Mouse (Mus musculus) splenic B cell, adult 2 months (primary cell): ENCODE data around the gene Wdtc1.

ENCODE experiments used
- DNase-seq: peaks from one replicate; pipeline ENCODE4 v3.0.0-alpha.2; 2011; ENCODE audit warnings: low read depth, low spot score
- H3K27me3 ChIP-seq: 2 replicates; pipeline ENCODE4 v1.6.1; 2012; ENCODE audit warnings: mild to moderate bottlenecking, low read length, moderate library complexity, mixed read lengths; ENCODE audit not compliant: control insufficient read depth, poor library complexity, insufficient read depth, severe bottlenecking
- H3K36me3 ChIP-seq: 2 replicates; pipeline ENCODE4 v1.6.1; 2012; ENCODE audit warnings: mild to moderate bottlenecking, low read length, moderate library complexity, mixed read lengths; ENCODE audit not compliant: control insufficient read depth, poor library complexity, insufficient read depth, severe bottlenecking

The Wdtc1 gene

DNA sequence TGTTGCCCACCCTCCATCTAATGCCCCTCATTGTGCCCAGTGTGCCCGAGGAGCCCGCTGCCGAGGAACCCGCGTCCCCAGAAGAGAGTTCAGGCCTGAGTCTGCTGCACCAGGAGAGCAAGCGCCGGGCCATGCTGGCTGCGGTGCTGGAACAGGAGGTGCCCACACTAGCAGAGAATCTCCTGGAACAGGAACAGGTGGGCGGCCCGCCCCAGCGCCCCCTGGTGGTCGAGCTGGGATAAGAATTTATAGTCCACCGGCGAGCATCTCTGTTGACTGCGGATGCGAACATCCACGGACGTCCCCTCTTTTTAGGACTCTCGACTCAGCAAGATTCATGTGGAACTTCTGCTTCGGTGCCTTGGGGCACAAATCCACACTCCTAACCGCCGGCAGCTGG lies 102.7 kb downstream of the Wdtc1 start:
- peak; percentile 84 for DNase-seq
- no peaks in the 10 kb centered on the region for H3K27me3 ChIP-seq
- no peaks in the 10 kb centered on the region for H3K36me3 ChIP-seq

DNA sequence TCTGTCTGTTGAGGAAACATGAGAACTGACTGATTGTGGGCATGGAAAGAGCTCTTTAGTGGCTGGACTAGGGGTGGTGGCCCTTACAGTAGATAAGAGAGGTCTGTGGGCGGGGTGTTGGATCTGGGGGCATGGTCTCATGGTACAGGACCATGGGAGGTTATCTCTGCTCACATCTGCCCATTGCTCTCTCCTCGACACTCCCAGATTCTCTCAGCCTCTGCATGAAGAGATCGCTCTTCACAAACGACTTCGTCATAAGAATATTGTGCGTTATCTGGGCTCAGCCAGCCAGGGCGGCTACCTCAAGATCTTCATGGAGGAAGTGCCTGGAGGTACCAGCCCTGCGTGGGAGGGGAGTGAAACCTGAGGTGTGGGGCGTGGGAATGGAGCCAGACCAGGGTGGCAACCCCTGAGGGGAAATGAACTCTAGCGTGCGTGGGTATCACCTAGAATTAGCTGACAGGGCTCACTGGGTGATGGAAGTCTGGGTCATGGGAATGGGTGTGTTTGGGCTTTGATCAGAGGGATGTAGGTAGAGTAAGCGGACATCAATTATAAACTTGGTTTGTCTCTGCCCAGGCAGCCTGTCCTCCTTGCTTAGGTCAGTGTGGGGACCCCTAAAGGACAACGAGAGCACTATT lies 105.4 kb downstream of the Wdtc1 start:
- Histone ChIP-seq H3K27me3 (no peaks in the 10 kb centered on the region), H3K36me3 (no peaks in the 10 kb centered on the region)
- no peak for DNase-seq

DNA sequence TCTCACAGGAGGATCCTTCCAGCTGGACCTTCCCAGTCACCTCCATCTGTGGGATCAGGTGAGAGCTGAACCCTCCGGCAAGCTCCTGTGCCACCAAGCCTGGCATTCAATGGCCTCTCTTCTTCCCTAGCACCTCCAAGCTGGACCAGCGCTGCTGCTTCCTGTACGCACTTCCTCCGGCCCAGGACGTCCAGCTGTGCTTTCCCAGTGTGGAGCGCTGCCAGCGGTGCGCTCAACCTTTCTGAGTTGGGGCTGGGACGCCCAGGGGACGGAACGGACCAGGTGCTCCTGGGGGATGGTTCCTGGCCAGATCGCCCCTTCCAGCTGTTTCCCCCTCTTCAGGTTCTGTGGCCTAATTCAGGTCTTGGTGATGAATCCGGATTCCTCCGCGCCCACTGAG lies 106.2 kb downstream of the Wdtc1 start:
- Histone ChIP-seq H3K36me3 (no peaks in the 10 kb centered on the region), H3K27me3 (no peaks in the 10 kb centered on the region)
- DNase-seq: no peak

DNA sequence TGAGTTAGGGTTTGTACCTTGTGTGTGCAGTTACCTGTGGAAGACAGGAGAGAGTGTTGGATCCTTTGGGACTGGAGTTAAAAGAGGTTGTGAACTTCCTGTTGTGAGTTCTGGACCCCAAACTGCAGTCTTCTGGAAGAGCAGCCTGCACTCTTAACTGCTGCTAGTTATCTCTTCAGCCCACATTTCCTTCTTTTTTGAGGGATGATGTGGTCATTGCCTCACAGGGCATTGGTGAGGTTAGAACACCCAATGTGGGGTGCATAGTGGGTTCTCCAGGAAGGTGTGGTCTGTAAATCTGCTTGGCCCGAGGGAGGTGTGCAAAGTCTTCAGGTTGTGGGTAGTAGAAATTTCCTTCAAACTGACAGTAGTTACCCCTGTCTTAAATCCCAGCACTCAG lies 109.0 kb downstream of the Wdtc1 start:
- Histone ChIP-seq H3K36me3 (no peaks in the 10 kb centered on the region), H3K27me3 (no peaks in the 10 kb centered on the region; the same call in 1 of the 2 replicates)
- DNase-seq: no peak

DNA sequence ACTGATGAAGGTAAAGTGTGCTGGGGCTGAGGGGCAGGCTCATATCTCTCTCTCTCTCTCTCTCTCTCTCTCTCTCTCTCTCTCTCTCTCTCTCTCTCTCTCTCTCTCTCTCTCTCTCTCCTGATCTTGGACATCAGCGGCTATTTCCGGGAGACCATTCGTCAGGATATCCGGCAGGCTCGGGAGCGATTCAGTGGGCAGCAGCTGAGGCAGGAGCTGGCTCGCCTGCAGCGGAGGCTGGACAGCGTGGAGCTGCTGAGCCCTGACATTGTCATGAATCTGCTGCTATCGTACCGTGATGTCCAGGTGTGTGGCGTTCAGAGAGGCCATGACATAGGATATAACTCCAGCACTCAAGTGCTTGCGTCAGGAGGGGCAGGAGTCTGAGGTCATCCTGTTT lies 109.7 kb downstream of the Wdtc1 start:
- no peak for DNase-seq
- Histone ChIP-seq H3K36me3 (no peaks in the 10 kb centered on the region), H3K27me3 (no peaks in the 10 kb centered on the region; the same call in 1 of the 2 replicates)

DNA sequence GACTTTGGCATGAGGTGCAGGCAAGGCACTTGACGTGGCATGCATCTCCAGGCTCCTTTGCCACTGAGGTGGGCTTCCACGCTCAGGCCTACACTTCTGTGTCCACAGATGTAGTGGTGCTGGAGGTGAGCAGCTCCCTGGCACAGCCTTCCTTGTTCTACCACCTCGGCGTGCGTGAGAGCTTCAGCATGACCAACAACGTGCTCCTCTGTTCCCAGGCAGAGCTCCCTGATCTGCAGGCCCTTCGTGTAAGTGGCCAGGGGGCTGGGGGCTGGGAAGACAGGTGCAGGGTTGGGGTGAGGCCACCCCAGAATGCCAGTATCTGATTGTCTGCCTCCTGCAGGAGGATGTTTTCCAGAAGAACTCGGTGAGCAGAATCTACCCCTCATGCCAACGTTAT lies 110.6 kb downstream of the Wdtc1 start:
- Histone ChIP-seq H3K36me3 (no peaks in the 10 kb centered on the region), H3K27me3 (no peaks in the 10 kb centered on the region; the same call in 1 of the 2 replicates)
- DNase-seq: no peak
